8 mouse cellular contexts compared by ENCODE assay signal in genomic region chr17:73174083-73174562, GRCm38 (mm10).
DNase-seq lines count a peak whose midpoint lies in the region; ATAC-seq lines count a peak whose summit lies in the region.

No protein-coding gene starts in this region.

- H3K36me3 ChIP-seq in embryonic facial prominence, embryonic 13.5 days: peaks cover 9% of the 10 kb centered on the region; the same call in 1 of the 2 replicates

- H3K4me3 ChIP-seq in embryonic facial prominence, embryonic 13.5 days: no peak overlapping the region

- WGBS in embryonic facial prominence, embryonic 13.5 days: 47% methylated on average over 5 of the region's 5 CpGs

- H3K4me1 ChIP-seq in embryonic facial prominence, embryonic 13.5 days: peaks cover 15% of the 10 kb centered on the region

- intact Hi-C loops in left cerebral cortex, postnatal 36 days (cut with DNase I): no loop called here
- intact Hi-C loops in heart, postnatal 36 days (cut with DNase I): no loop called here
- intact Hi-C loops in left cerebral cortex, postnatal 4 days (cut with DNase I): no loop called here

- H3K27me3 ChIP-seq in embryonic facial prominence, embryonic 13.5 days: no peaks in the 10 kb centered on the region

- H3K9ac ChIP-seq in embryonic facial prominence, embryonic 13.5 days: no peak overlapping the region

- DNase-seq in left cerebral cortex, adult 18-20 months (ENCODE audit: low spot score in 2 of 2): peak; percentile 48 to 64
- DNase-seq in left cerebral cortex, postnatal 36 days (ENCODE audit: low spot score in 2 of 2): no peak
- peak; percentile 70 for DNase-seq in T-cell, adult 2 months (ENCODE audit: low spot score)
- DNase-seq in heart, postnatal 36 days: peak; percentile 48 to 65
- peak; percentile 54 for DNase-seq in left cerebral cortex, postnatal 4 days
- peak; percentile 63 to 74 for DNase-seq in natural killer cell, adult 2 months (ENCODE audit: low spot score in 2 of 2)
- DNase-seq in testis, postnatal 10 days (ENCODE audit: low spot score): peak; percentile 81

- peak overlapping the region; percentile 55 for H3K27ac ChIP-seq in embryonic facial prominence, embryonic 13.5 days

- no peak overlapping the region for H3K4me2 ChIP-seq in embryonic facial prominence, embryonic 13.5 days

- H3K9me3 ChIP-seq in embryonic facial prominence, embryonic 13.5 days: no peaks in the 10 kb centered on the region

- peak; percentile 82; the same call in 1 of the 2 replicates for ATAC-seq in embryonic facial prominence, embryonic 13.5 days (ENCODE audit: insufficient number of reproducible peaks, insufficient read depth, low FRiP score, low TSS enrichment, low read depth)

Comparison
In these comparisons a context has a peak if more than half of its experiments do, and no peak if none do; other contexts are left out.
1. DNase-seq: peak in left cerebral cortex, adult 18-20 months (2 of 2), T-cell, adult 2 months (single experiment), heart, postnatal 36 days (2 of 2), left cerebral cortex, postnatal 4 days (single experiment), natural killer cell, adult 2 months (2 of 2) and testis, postnatal 10 days (single experiment); none in left cerebral cortex, postnatal 36 days (0 of 2).